Mouse (Mus musculus): ENCODE results near the gene Elovl5. TPM values are rescaled to one million over a fixed set of nuclear protein-coding genes. Genes with fewer than 3 reads are reported as not detected.

The Elovl5 gene
- polyA plus RNA-seq, 1 experiment from 2014 or later, result 106 TPM

- 60% methylated on average over 19 of the region's 19 CpGs for WGBS
- no peaks in the 10 kb centered on the region for H3K27me3 ChIP-seq (ENCODE audit: control insufficient read depth, insufficient read depth, low read length)
- DNase-seq (ENCODE audit: low spot score), result peak; percentile 80
- H3K36me3 ChIP-seq (replicated peaks; ENCODE audit: control insufficient read depth, insufficient read depth, low read depth, low read length), result no peaks in the 10 kb centered on the region
- no peaks in the 10 kb centered on the region for H3K4me1 ChIP-seq (ENCODE audit: control insufficient read depth, insufficient read depth, low read length)
- no peak overlapping the region for H3K9ac ChIP-seq (replicated peaks; ENCODE audit: low read length)
- H3K4me3 ChIP-seq (ENCODE audit: low read depth, low read length), result no peak overlapping the region
- H3K4me2 ChIP-seq (ENCODE audit: low read depth, low read length), result no peak overlapping the region
- no peaks in the 10 kb centered on the region for H3K9me3 ChIP-seq (replicated peaks; ENCODE audit: control insufficient read depth, low read length)
- ATAC-seq (replicated peaks; ENCODE audit: insufficient number of reproducible peaks, low FRiP score, low TSS enrichment, low read depth), result peak; percentile 87
- no peak overlapping the region for H3K27ac ChIP-seq (replicated peaks; ENCODE audit: low read depth, low read length)
These were observed 89.2 kb downstream of the Elovl5 start for GRCm38 (mm10) chr9:78006209-78007001.

- Histone ChIP-seq H3K27ac (replicated peaks; ENCODE audit: low read depth, low read length) (no peak overlapping the region), H3K4me1 (ENCODE audit: control insufficient read depth, insufficient read depth, low read length) (no peaks in the 10 kb centered on the region), H3K27me3 (ENCODE audit: control insufficient read depth, insufficient read depth, low read length) (no peaks in the 10 kb centered on the region), H3K4me3 (ENCODE audit: low read depth, low read length) (no peak overlapping the region), H3K4me2 (ENCODE audit: low read depth, low read length) (no peak overlapping the region), H3K9me3 (replicated peaks; ENCODE audit: control insufficient read depth, low read length) (no peaks in the 10 kb centered on the region), H3K9ac (replicated peaks; ENCODE audit: low read length) (no peak overlapping the region), H3K36me3 (replicated peaks; ENCODE audit: control insufficient read depth, insufficient read depth, low read depth, low read length) (no peaks in the 10 kb centered on the region)
- DNase-seq (ENCODE audit: low spot score), result no peak
- no peak for ATAC-seq (replicated peaks; ENCODE audit: insufficient number of reproducible peaks, low FRiP score, low TSS enrichment, low read depth)
- 91% methylated on average over 7 of the region's 7 CpGs for WGBS
These were observed 92.2 kb downstream of the Elovl5 start for GRCm38 (mm10) chr9:78009382-78009781.

DNA sequence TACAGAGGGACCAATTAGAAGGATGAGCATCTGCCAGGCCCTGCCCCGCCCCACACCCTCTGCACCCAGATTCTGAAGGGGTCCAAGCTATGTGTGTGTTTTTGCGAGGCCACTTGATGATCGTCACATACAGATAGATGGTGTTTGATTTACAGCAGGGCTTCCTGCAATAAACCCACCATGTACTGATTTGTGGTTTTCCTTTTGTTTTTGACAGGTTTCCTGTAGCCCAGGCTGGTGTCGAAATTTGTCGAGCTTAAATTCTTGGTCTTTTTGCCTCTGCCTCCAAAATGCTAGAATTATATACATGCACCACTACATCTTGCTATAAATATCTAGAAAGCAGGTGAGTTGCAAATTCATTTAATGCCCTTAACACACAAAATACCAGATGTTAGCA lies 93.0 kb downstream of the Elovl5 start:
- H3K36me3 ChIP-seq (replicated peaks; ENCODE audit: control insufficient read depth, insufficient read depth, low read depth, low read length), result no peaks in the 10 kb centered on the region
- no peaks in the 10 kb centered on the region for H3K9me3 ChIP-seq (replicated peaks; ENCODE audit: control insufficient read depth, low read length)
- WGBS, result 86% methylated on average over 5 of the region's 5 CpGs
- H3K4me2 ChIP-seq (ENCODE audit: low read depth, low read length), result no peak overlapping the region
- no peak overlapping the region for H3K4me3 ChIP-seq (ENCODE audit: low read depth, low read length)
- DNase-seq (ENCODE audit: low spot score) (no peak), ATAC-seq (replicated peaks; ENCODE audit: insufficient number of reproducible peaks, low FRiP score, low TSS enrichment, low read depth) (no peak)
- H3K9ac ChIP-seq (replicated peaks; ENCODE audit: low read length), result no peak overlapping the region
- no peaks in the 10 kb centered on the region for H3K4me1 ChIP-seq (ENCODE audit: control insufficient read depth, insufficient read depth, low read length)
- H3K27me3 ChIP-seq (ENCODE audit: control insufficient read depth, insufficient read depth, low read length), result no peaks in the 10 kb centered on the region
- no peak overlapping the region for H3K27ac ChIP-seq (replicated peaks; ENCODE audit: low read depth, low read length)

DNA sequence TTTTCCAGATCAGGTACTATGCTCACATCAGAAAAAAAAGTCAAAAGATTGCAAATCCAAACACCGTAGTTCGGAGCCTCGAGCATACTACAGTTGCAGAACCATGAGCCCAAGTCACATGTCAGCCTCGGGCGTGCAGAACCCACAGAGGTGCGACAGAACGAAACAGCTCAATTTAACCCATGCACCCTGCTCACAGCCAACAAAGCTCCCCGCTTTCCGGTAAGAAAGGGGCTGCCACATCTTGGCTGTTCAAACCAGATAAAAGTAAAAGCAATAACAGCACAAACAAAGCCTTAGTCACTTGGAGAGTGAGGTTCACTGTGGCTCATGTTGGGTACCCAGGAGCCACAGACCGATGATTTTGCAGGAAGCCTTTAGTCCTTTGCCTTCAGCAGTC lies 93.5 kb downstream of the Elovl5 start:
- Histone ChIP-seq H3K27ac (replicated peaks; ENCODE audit: low read depth, low read length) (no peak overlapping the region), H3K9me3 (replicated peaks; ENCODE audit: control insufficient read depth, low read length) (no peaks in the 10 kb centered on the region), H3K27me3 (ENCODE audit: control insufficient read depth, insufficient read depth, low read length) (no peaks in the 10 kb centered on the region), H3K36me3 (replicated peaks; ENCODE audit: control insufficient read depth, insufficient read depth, low read depth, low read length) (no peaks in the 10 kb centered on the region), H3K4me3 (ENCODE audit: low read depth, low read length) (no peak overlapping the region), H3K4me2 (ENCODE audit: low read depth, low read length) (no peak overlapping the region), H3K4me1 (ENCODE audit: control insufficient read depth, insufficient read depth, low read length) (no peaks in the 10 kb centered on the region), H3K9ac (replicated peaks; ENCODE audit: low read length) (no peak overlapping the region)
- WGBS, result 86% methylated on average over 10 of the region's 10 CpGs
- DNase-seq (ENCODE audit: low spot score) (no peak), ATAC-seq (replicated peaks; ENCODE audit: insufficient number of reproducible peaks, low FRiP score, low TSS enrichment, low read depth) (no peak)

DNA sequence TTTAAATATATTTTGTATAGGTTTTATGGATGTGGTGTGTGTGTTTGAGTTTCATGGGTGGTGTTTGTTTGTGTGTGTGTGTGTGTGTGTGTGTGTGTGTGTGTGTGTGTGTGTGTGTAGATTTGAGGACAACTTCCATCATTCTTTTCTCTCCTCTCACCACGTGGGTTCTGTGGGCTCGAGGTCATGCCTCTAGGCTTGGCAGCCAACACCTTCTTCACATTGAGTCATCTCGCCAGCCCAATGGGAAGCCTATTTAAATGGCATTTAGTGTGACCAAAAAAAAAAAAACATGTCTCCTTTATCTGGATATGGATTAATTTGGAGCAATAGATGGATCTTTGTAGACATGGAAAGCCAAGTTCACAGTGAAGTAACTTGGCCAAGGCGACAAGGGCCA lies 94.9 kb downstream of the Elovl5 start:
- WGBS, result 81% methylated on average over 4 of the region's 4 CpGs
- H3K4me1 ChIP-seq (ENCODE audit: control insufficient read depth, insufficient read depth, low read length), result no peaks in the 10 kb centered on the region
- no peak overlapping the region for H3K4me3 ChIP-seq (ENCODE audit: low read depth, low read length)
- no peaks in the 10 kb centered on the region for H3K27me3 ChIP-seq (ENCODE audit: control insufficient read depth, insufficient read depth, low read length)
- H3K4me2 ChIP-seq (ENCODE audit: low read depth, low read length), result no peak overlapping the region
- no peaks in the 10 kb centered on the region for H3K36me3 ChIP-seq (replicated peaks; ENCODE audit: control insufficient read depth, insufficient read depth, low read depth, low read length)
- H3K9ac ChIP-seq (replicated peaks; ENCODE audit: low read length), result no peak overlapping the region
- H3K27ac ChIP-seq (replicated peaks; ENCODE audit: low read depth, low read length), result no peak overlapping the region
- DNase-seq (ENCODE audit: low spot score), result no peak
- no peaks in the 10 kb centered on the region for H3K9me3 ChIP-seq (replicated peaks; ENCODE audit: control insufficient read depth, low read length)
- ATAC-seq (replicated peaks; ENCODE audit: insufficient number of reproducible peaks, low FRiP score, low TSS enrichment, low read depth), result no peak

GRCm38 (mm10) chr9:78012681-78013080 lies 95.5 kb downstream of the Elovl5 start:
- Histone ChIP-seq H3K27me3 (ENCODE audit: control insufficient read depth, insufficient read depth, low read length) (no peaks in the 10 kb centered on the region), H3K9ac (replicated peaks; ENCODE audit: low read length) (no peak overlapping the region), H3K9me3 (replicated peaks; ENCODE audit: control insufficient read depth, low read length) (no peaks in the 10 kb centered on the region), H3K36me3 (replicated peaks; ENCODE audit: control insufficient read depth, insufficient read depth, low read depth, low read length) (no peaks in the 10 kb centered on the region), H3K4me1 (ENCODE audit: control insufficient read depth, insufficient read depth, low read length) (no peaks in the 10 kb centered on the region), H3K27ac (replicated peaks; ENCODE audit: low read depth, low read length) (no peak overlapping the region), H3K4me2 (ENCODE audit: low read depth, low read length) (no peak overlapping the region), H3K4me3 (ENCODE audit: low read depth, low read length) (no peak overlapping the region)
- 82% methylated on average over 5 of the region's 5 CpGs for WGBS
- DNase-seq (ENCODE audit: low spot score), result no peak
- no peak for ATAC-seq (replicated peaks; ENCODE audit: insufficient number of reproducible peaks, low FRiP score, low TSS enrichment, low read depth)

- no peaks in the 10 kb centered on the region for H3K9me3 ChIP-seq (replicated peaks; ENCODE audit: control insufficient read depth, low read length)
- no peak overlapping the region for H3K4me3 ChIP-seq (ENCODE audit: low read depth, low read length)
- no peak for ATAC-seq (replicated peaks; ENCODE audit: insufficient number of reproducible peaks, low FRiP score, low TSS enrichment, low read depth)
- H3K9ac ChIP-seq (replicated peaks; ENCODE audit: low read length), result no peak overlapping the region
- no peak overlapping the region for H3K4me2 ChIP-seq (ENCODE audit: low read depth, low read length)
- H3K27ac ChIP-seq (replicated peaks; ENCODE audit: low read depth, low read length), result no peak overlapping the region
- WGBS, result 33% methylated on average over 1 of the region's 1 CpGs
- H3K36me3 ChIP-seq (replicated peaks; ENCODE audit: control insufficient read depth, insufficient read depth, low read depth, low read length), result no peaks in the 10 kb centered on the region
- no peaks in the 10 kb centered on the region for H3K4me1 ChIP-seq (ENCODE audit: control insufficient read depth, insufficient read depth, low read length)
- no peaks in the 10 kb centered on the region for H3K27me3 ChIP-seq (ENCODE audit: control insufficient read depth, insufficient read depth, low read length)
- DNase-seq (ENCODE audit: low spot score), result no peak
These were observed 96.6 kb downstream of the Elovl5 start for GRCm38 (mm10) chr9:78013813-78014212.

DNA sequence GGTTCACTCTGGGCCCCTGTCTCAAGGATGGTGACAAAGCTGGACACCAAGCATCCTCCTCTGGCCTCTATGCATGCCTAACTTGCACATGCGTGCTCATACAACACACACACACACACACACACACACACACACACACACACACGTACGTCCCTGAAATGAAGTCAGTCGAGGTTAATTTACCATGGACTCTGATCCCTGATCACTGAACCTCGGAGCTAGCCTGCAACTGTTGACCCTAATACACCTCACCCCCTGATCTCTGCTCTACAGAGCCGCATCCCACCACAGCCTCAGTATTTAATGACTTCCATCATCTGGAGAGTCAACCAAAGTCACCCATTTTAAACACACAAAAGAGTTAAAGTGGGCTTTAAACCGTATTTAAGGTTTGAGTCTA lies 98.7 kb downstream of the Elovl5 start:
- Histone ChIP-seq H3K4me3 (ENCODE audit: low read depth, low read length) (no peak overlapping the region), H3K9me3 (replicated peaks; ENCODE audit: control insufficient read depth, low read length) (no peaks in the 10 kb centered on the region), H3K4me1 (ENCODE audit: control insufficient read depth, insufficient read depth, low read length) (no peaks in the 10 kb centered on the region), H3K27ac (replicated peaks; ENCODE audit: low read depth, low read length) (no peak overlapping the region), H3K9ac (replicated peaks; ENCODE audit: low read length) (no peak overlapping the region), H3K4me2 (ENCODE audit: low read depth, low read length) (no peak overlapping the region), H3K27me3 (ENCODE audit: control insufficient read depth, insufficient read depth, low read length) (no peaks in the 10 kb centered on the region), H3K36me3 (replicated peaks; ENCODE audit: control insufficient read depth, insufficient read depth, low read depth, low read length) (no peaks in the 10 kb centered on the region)
- 81% methylated on average over 7 of the region's 7 CpGs for WGBS
- no peak for DNase-seq (ENCODE audit: low spot score)
- ATAC-seq (replicated peaks; ENCODE audit: insufficient number of reproducible peaks, low FRiP score, low TSS enrichment, low read depth), result no peak

All from embryonic facial prominence, embryonic 11.5 days (tissue).